Mouse (Mus musculus) lung, adult 2 months (tissue): ENCODE results near the gene Gm10097. TPM values are rescaled to one million over a fixed set of nuclear protein-coding genes. Genes with fewer than 3 reads are reported as not detected.

ENCODE experiments used
- DNase-seq: peaks from one replicate; pipeline ENCODE4 v3.0.0; 2022
- H3K4me1 ChIP-seq: fragments of 200-500 bp; 2 replicates; pipeline ENCODE4 v1.6.1; 2011; ENCODE audit warnings: low read length; ENCODE audit not compliant: control insufficient read depth, insufficient read depth
- H3K4me3 ChIP-seq: fragments of 200-500 bp; replicated peaks from 2 replicates; pipeline ENCODE3; 2011; ENCODE audit warnings: low read depth, mild to moderate bottlenecking, control low read depth, low read length; ENCODE audit errors: extremely low read depth
- CTCF ChIP-seq: fragments of 200-500 bp; IDR thresholded peaks from 2 replicates; pipeline ENCODE4 v1.5.1; 2011; ENCODE audit warnings: mild to moderate bottlenecking, low read length, control low read depth; ENCODE audit not compliant: insufficient read depth
- POLR2A ChIP-seq: fragments of 200-500 bp; IDR thresholded peaks from 2 replicates; pipeline ENCODE4 v1.6.1; 2011; ENCODE audit warnings: low read depth, mild to moderate bottlenecking, control low read depth, low read length, borderline replicate concordance; ENCODE audit errors: extremely low read depth
- WGBS: fragments of 180-500 bp; shearing (Covaris S2); methylation state at CpG from one replicate; pipeline ENCODE4 v1.1.7; 2018; 5-methylcytosine and 5-hydroxymethylcytosine counted together
- polyA plus RNA-seq: library from polyadenylated mRNA; depleted of rRNA; stranded (reverse); fragments of >200 nt; gene quantifications from 2 replicates; pipeline ENCODE4 v1.2.3, GENCODE M21; 2012

Gm10097 gene
- polyA plus RNA-seq, 1 experiment, result not detected

DNA sequence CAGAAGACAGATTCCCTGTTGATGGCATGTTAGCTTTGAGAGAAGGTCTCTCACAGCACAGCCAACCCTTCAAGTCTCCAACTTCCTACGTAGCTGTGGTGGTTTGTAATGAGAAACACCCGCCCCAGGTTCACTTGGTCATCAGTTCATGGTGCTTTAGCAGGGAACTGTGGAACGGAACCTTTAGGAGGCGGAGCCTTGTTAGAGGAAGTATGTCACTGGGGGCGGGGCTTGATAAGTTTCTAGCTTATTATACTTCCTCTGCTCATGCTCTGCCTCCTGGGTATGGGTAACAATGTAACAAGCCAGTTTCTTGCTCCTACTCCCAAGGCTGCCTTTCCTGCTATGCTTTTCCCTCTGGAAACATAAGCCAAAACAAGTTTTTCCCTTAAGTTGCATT lies 23.3 kb upstream of the Gm10097 start:
- TF ChIP-seq POLR2A (no peak), CTCF (no peak)
- WGBS, result 90% methylated on average over 5 of the region's 5 CpGs
- H3K4me3 ChIP-seq, result no peak overlapping the region
- no peaks in the 10 kb centered on the region; the same call in 1 of the 2 replicates for H3K4me1 ChIP-seq
- no peak for DNase-seq

DNA sequence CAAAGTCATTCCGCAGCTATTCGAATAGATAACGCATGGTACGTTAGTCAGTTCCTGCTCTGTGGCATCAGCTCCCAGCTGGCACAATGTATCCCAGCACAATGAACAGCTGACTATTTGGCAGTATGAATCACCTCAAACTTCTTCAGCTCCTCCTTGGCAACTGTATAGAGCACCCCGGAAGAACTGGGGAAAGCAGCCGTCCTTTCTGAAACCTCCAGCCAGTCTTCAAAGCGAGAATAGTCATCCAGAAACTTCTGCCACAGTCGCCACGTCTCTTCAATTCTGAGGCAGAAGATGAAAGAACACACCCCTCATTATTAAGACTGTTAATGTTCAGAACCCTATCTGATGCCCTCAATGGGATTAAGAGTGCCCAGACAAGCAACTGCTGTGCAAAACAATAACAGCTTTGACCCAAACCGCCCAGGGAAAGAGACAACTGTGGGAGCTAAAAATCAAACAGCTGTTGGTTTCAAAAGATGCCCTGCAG lies 12.7 kb upstream of the Gm10097 start:
- DNase-seq, result no peak
- no peak for TF ChIP-seq CTCF
- TF ChIP-seq POLR2A, result no peak
- Histone ChIP-seq H3K4me3 (no peak overlapping the region), H3K4me1 (peaks cover 4% of the 10 kb centered on the region)
- 87% methylated on average over 10 of the region's 10 CpGs for WGBS

DNA sequence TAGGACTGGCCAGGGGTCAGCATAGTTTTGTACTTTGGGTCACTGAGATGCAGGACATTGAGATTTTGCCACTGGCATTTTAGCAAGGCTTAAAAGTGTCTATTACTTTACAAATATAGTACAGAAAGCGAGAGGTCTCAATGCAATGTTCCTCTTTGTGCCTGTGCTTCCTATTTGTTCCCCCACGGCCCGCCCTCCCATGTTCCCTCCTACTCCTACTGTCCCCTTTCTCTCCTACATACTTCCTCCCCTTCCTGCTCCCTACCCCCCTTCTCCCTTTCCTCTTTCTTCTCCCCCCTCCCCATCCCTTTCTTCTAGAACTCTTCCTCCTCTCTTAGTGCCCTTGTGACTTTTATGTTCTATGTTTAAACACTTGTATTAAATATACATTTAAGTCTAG lies 12.1 kb upstream of the Gm10097 start:
- Histone ChIP-seq H3K4me3 (no peak overlapping the region), H3K4me1 (peaks cover 4% of the 10 kb centered on the region)
- TF ChIP-seq CTCF (no peak), POLR2A (no peak)
- DNase-seq, result no peak
- WGBS, result 69% methylated on average over 3 of the region's 3 CpGs

DNA sequence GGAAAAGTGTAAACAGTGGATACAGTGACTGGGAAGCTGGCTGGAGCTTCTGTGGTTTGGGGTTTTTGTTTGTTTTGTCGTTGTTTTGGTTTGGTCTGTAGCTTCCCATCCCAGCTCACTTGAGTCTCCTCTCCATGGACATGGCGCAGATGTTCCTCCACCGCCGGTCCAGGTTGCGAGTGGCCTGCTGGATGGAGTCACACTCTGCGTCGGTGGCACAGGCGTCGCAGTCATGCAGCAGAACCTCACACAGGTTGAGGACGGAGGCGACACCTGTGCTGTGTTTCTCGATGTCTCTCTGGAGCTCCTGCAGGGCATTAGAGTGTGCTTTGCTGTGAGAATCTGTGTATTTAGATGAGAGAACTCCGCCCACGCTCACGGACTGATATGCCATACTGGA lies 11.3 kb upstream of the Gm10097 start:
- DNase-seq, result no peak
- Histone ChIP-seq H3K4me3 (no peak overlapping the region), H3K4me1 (peaks cover 4% of the 10 kb centered on the region)
- TF ChIP-seq CTCF, result no peak
- TF ChIP-seq POLR2A, result no peak
- 79% methylated on average over 15 of the region's 15 CpGs for WGBS

DNA sequence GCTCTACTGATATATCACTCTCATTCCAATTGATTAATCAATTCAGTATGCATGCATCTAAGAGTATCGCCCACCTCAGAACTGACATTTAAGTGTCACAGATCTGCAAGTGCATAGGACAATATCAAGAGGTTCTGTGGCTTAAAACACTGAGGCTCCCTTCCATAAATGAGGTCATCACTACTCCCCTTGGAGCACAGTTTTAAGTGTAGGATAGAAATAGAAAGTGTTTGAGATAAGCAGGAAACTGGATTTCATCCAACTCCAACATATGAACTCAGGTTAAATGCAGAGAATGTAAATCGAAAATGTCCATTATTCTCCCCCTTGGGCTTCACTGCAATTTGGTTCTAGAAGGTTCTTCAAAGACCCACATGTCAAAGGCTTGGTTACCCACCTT lies 10.1 kb upstream of the Gm10097 start:
- H3K4me1 ChIP-seq, result peaks cover 4% of the 10 kb centered on the region
- no peak for DNase-seq
- no peak for TF ChIP-seq POLR2A
- no peak for TF ChIP-seq CTCF
- H3K4me3 ChIP-seq, result no peak overlapping the region
- WGBS, result 62% methylated on average over 2 of the region's 2 CpGs

DNA sequence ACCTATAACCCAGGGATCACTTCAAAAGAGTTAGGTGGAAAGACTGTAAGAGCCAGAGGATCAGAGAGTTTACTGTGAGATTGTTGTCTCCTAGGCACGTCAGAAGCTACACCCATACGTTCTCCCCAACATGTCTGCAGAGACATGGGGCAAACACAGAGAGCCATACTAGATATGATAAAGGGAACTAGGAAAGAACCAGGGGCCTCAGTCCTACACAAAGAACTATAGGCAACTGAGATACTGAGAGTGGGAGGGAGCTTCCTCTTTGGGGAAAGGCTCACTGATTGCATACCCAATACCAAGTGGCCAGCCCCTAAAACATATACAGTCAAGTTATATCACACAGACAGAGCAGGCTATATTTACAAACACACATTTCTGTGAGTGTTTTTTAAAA lies 9.0 kb upstream of the Gm10097 start:
- Histone ChIP-seq H3K4me1 (peaks cover 4% of the 10 kb centered on the region), H3K4me3 (no peak overlapping the region)
- no peak for TF ChIP-seq CTCF
- no peak for TF ChIP-seq POLR2A
- DNase-seq, result no peak
- 78% methylated on average over 2 of the region's 2 CpGs for WGBS

DNA sequence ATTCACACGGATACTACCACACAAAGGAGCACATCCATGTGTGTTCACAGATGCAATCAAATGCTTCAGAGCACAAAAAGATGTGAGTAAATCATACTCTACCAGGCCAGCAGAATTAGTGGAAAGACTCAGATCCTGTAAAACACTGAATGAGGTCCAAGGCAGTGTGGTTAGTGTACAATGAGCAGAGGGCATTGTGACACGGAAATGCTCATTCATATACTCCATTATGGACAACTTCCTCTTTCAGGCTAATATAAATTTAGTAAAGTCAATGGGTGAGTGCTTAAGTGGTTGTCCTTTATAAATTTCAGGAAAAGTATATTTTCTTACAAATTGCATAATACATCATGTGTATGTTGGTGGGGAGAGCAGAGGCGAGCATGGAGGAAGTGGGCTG lies 1.9 kb upstream of the Gm10097 start:
- H3K4me3 ChIP-seq, result no peak overlapping the region
- H3K4me1 ChIP-seq, result no peaks in the 10 kb centered on the region
- 62% methylated on average over 3 of the region's 3 CpGs for WGBS
- DNase-seq, result no peak
- no peak for TF ChIP-seq CTCF
- no peak for TF ChIP-seq POLR2A

DNA sequence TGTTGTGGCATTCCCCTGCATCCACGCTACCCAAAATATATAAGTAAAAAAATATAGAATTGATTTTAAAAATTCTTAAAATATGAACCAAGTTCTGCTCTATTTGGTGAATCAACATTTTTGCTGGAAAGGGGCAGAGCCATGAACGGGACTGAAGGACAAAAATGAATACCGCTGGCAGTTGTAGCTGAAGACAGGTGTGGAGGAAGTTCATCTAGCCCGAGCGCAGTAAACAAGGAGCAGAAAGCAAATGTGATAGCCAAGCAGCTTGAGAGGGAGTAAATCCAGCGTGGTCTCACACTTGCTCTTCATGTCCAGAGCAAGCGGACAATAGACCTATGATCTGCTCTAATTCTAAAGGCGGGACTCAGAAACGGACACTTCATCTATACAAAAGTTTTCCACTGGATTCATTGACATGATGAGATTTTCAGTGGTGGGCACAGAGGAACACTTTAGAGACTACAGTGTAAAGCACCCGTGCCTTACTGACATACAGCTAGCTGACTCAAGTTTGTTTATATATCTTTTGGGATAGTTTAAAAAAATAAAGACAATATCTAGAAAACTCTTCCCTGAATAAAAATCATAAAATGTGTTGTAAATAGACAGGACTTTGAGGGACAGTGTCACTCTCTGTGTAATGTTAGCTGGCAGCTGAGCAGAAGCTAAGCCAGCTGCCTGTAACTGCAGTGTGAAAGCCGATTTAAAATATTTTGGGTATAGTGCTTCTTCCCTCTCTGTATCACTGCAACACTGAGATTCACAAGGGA lies 1.4 kb downstream of the Gm10097 start:
- H3K4me3 ChIP-seq, result no peak overlapping the region

DNA sequence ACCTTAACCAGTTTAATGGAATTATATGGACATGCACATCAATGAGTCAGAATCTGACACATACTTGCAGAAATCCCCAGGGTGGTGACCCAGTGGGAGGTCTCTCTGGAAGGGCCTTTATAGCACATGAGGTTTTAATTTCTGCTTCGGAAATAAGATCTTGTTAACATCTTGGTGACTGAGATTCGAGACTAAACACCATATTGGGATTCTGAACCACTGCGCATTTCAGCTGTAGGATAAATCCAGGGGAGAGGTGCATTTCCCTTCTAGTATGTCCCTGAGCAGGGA lies 1.9 kb downstream of the Gm10097 start:
- H3K4me3 ChIP-seq, result no peak overlapping the region
- DNase-seq, result no peak
- H3K4me1 ChIP-seq, result no peaks in the 10 kb centered on the region
- 74% methylated on average over 3 of the region's 3 CpGs for WGBS
- TF ChIP-seq CTCF, result no peak
- no peak for TF ChIP-seq POLR2A

More for the DNA sequence above, 1.4 kb downstream of the Gm10097 start:
- H3K4me1 ChIP-seq, result no peaks in the 10 kb centered on the region
- DNase-seq, result no peak
- TF ChIP-seq POLR2A (no peak), CTCF (no peak)
- WGBS, result 87% methylated on average over 11 of the region's 11 CpGs

DNA sequence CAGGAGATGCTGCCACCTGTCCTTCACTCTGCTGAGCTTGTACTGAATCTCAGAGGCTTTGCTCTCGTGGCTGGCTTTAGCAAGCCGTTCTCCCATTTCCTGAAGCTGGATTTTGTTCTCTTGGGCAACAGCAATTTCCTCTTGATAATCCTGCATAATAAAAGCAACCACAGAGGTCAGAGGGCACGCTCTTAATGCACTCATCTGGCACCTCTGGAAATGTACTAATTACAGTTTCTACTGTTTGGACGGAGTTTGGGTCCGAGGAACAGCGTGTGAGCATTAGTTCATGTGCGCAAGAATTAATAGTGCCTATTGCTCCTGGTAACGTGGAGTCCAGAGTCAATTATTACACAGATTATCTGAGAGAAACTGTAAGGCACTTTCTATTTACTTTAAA lies 3.1 kb downstream of the Gm10097 start:
- TF ChIP-seq CTCF, result no peak
- H3K4me3 ChIP-seq, result no peak overlapping the region
- WGBS, result 76% methylated on average over 8 of the region's 8 CpGs
- no peak for DNase-seq
- no peaks in the 10 kb centered on the region for H3K4me1 ChIP-seq

DNA sequence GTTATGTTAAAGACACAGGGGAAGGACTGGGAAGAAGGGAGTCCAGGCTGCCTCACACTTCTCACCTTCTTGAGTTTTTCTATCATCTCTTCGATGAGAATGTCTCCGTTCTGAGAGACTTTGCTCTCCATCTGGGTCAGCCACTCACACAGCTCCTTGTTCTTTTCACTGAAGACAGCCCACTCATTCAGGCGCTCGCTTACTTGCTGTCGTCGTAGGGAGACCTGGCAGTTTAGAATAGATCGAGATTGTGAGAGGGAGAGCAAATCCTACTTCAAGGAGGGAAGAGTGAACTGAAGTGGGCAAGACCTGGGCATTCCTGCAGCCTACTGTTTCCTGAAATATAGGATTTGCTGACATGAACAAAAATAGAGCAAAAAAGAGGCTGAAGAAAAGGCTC lies 6.7 kb downstream of the Gm10097 start:
- Histone ChIP-seq H3K4me1 (no peaks in the 10 kb centered on the region), H3K4me3 (no peak overlapping the region)
- TF ChIP-seq POLR2A, result no peak
- TF ChIP-seq CTCF, result no peak
- WGBS, result 90% methylated on average over 7 of the region's 7 CpGs
- DNase-seq, result no peak
